Mouse (Mus musculus): ENCODE measurements around the gene Glrx5.

Glrx5 gene

DNA sequence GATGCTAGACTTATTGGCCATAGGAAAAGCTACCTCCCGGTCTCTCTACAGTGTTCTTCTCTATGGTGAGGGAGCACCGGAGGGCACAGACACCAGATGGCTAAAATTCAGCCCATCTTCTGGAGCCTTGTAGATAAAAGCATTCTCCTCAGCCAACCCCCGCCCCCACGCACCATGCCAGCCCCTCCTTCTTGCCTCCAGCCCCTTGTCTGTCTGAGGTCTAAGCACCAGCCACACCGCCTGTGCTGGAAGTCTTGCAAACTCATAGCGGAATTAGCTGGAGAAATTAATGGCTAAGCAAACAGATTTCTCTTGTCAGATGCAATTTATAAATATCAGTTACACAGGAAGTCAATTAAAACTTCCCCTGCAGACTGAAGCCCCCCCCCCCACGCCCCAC is 43.0 kb downstream of the Glrx5 start:
- DNase-seq, result no peak

DNA sequence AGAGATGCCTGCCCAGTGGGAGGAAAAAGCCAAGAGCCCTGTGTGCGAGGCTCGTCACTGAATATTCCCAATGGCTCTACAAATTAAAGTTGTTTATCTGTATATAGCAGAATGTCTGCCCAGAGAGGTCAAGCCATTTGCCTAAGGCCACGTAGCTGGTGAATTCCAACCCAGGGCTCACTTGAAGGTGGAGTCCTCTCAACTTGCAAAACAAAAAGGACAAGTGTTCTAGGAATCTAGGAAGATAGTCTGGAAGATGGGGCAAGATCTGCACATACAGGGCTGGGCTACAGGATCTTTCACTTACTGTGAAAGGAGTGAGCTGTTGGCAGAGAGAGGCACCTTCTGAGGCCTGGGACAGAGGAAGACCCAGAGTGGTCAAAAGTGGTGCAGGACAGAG is 44.0 kb downstream of the Glrx5 start:
- DNase-seq, result no peak

DNA sequence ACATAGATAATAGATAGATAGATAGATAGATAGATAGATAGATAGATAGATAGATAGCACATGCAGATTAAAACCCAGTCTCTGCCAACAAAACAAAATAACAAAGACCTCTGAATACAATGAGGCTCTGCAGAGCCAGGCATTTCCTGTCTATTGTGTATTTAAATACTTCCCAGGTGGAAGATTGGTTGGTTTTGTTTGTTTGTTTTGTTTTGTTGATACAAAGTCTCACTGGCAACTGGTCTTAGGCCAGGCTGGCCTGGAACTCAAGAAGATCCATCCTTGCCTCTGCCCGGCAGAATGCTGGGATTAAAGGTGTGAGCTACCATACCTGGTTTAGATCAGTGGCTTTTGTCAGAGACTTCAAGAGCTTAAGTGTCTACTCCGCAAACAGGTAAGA is 44.7 kb downstream of the Glrx5 start:
- DNase-seq, result no peak

DNA sequence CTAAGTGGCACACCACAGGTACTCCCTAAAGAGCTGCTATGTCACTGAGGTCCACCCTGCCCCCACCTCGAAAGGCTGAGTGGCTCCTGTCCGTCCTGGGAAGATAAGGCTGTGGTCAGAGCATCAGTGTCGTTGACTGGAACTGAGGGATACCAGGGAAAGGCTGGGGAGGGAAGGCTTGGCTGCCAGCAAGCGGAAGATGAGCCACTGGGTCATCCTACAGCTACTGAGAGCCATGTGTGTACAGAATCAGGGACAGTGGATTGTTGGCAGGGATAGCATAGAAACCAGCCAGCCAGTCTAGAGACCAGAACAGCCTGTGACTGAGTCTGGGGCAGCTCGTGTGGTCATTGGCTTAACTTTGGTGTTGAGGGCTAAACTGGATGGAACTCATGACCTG is 51.7 kb downstream of the Glrx5 start:
- DNase-seq, result no peak

DNA sequence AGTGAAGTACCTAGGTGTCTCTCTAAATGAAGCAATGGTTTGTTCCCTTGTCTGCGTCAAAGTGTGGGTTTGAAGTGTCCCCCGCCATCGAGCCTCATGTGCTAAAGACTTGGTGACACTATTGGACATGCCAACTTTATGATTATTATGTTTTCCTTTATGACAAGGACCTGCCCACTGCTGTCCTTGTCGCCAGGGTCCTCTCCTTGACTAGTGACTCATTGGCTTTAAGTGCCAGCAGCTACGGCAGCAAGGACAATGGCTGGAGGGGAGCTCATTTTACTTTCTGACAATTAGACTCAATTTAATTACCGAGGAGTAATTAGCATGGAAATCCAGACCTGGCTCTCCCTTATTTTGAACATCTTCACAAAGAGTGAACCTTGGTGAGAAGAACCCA is 52.3 kb downstream of the Glrx5 start:
- no peak for DNase-seq

DNA sequence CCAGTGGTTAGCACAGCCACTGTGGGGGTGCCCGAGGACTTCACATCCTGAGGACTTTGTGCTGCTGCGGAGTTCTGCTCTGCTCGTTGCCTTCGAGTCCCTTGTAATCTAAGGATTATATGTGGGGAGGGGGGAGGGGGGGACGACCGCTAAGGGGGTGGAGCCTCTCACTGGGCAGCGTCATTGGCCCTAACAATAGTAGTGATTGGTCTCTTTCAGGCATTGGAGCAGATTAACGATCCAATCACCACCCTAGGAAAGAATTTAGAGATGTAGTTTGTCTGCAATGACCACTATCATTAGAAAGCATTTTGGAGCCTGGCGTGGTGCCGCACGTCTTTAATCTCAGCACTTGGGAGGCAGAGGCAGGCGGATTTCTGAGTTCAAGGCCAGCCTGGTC is 52.8 kb downstream of the Glrx5 start:
- no peak for DNase-seq

DNA sequence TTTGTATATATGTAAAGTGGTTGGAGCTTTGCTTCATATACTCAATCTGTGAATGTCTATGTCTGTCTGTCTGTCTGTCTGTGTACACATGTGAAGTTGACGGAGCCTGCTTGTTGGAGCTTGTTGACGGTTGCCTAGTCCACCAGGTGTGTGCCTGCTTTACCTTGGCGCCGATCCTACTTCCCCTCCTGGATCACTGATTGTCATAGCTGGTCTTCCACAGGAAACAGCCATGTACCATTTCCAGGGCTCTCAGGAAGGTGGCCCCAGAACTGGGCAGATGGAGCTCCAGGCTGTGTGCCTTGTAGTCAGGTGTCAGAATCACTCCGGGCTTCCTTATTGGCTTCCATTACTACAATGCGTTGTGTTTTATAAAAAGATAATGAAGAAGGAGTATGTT is 54.3 kb downstream of the Glrx5 start:
- no peak for DNase-seq

DNA sequence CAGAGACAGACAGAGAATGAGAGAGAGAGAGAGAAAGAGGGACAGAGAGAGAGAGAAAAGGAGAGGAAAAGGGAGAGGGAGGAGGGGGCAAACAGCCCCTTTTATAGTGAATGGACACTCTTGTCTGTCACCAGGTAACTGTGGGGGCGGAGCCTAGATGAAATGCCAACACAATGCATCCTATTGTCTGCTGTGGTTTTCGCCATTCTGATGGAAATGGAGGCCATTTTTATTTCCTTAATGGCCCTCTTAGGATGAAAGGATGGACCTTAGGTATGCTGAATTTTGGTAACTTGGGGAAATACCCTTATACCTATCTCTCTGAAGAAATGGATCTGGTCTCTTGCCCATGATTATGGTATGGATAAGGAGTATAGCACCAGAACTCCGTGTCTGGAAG is 54.9 kb downstream of the Glrx5 start:
- DNase-seq, result no peak

DNA sequence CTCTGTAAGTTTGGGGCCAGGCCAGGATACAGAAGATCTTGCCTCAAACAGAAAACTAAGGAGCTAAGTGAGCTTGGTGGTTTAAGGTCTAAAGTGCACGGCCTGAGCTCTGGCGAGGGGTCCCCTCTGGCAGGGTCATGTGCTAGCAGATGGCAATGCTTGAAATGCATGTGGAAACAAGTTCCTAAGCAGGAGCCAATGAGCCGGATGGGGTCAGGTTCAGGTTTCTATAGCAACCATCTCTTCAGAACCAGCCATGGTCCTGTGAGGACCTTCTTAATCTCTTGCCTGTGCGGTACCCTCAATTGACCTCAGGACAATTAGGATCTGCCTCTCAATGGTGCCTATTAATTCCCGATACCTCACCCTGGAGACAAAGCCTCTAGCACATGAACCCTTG is 56.7 kb downstream of the Glrx5 start:
- DNase-seq, result no peak

DNA sequence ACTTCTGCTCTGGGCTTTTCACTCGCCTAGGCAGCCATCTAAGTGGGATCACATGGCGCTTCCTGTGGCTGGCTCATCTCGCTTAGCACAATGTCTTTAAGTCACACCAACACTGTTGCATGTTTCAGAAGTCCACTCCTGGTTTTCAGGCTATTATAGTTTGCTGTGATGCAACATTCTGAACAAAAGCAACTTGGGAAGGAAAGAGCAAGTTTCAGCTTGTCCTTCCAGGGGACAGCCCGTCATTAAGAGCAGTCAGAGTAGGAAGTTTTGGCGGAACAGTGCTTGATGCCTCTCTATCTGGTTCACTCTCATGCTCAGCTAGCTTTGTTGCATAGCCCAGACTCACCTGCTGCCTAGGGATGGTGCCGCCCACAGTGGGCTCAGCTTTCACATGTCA is 59.1 kb downstream of the Glrx5 start:
- no peak for DNase-seq
